Mouse (Mus musculus) stomach, postnatal 0 days (tissue): ENCODE results near the gene Trim37.

ENCODE experiments used
- CTCF ChIP-seq: IDR thresholded peaks from 2 replicates; pipeline ENCODE4 v1.5.1; 2016; ENCODE audit warnings: antibody characterized with exemption, low read depth, mild to moderate bottlenecking, moderate library complexity
- EP300 ChIP-seq: optimal IDR thresholded peaks from 2 replicates; pipeline ENCODE3; 2016; ENCODE audit warnings: antibody characterized with exemption

DNA sequence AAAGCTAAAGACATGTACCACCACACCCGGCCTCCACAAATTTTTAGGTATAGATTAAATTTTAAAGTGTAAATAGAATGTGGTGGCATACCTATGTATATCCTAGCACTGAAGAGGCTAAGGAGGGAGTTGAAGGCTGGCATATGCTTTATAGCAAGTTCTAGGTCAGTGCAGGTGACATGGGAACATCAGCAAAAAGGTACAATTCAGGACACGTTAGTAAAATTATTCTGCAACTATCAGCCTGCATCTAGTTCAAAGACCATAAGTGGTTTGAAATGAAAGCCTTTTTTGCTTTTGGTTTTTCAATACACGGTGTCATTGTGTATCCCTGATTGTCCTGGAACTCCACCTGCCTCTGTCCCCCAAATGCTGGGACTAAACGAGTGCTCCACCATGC, 1.3 kb upstream of the Trim37 start:
- TF ChIP-seq CTCF (no peak), EP300 (no peak)
